ENCODE assay signal across 25 mouse cellular contexts in genomic region chr5:66492563-66492960, GRCm38 (mm10).
DNase-seq lines count a peak whose midpoint lies in the region; ATAC-seq lines count a peak whose summit lies in the region.
"Had no signal": no experiment of that assay in that cellular context is flagged by ENCODE, and none has a peak within 500 bp of the region (broad histone marks: within the 10 kb centered on the region; RNA-seq: fewer than 3 reads in every experiment).

No protein-coding gene starts in this region.

- peaks cover 14% of the 10 kb centered on the region for H3K4me1 ChIP-seq in forebrain, embryonic 13.5 days
- peaks cover 54% of the 10 kb centered on the region for H3K4me1 ChIP-seq in hindbrain, embryonic 13.5 days (replicated peaks)
- peaks cover 22% of the 10 kb centered on the region for H3K4me1 ChIP-seq in midbrain, embryonic 14.5 days (ENCODE audit: control insufficient read depth, insufficient read depth, low read length)

- WGBS in forebrain, embryonic 13.5 days, result 59% methylated on average over 4 of the region's 4 CpGs
- 64% methylated on average over 4 of the region's 4 CpGs for WGBS in hindbrain, embryonic 13.5 days
- 61% methylated on average over 4 of the region's 4 CpGs for WGBS in midbrain, embryonic 14.5 days

- no peaks in the 10 kb centered on the region for H3K36me3 ChIP-seq in forebrain, embryonic 13.5 days (ENCODE audit: poor library complexity, severe bottlenecking)
- H3K36me3 ChIP-seq in hindbrain, embryonic 13.5 days, result no peaks in the 10 kb centered on the region; the same call in 1 of the 2 replicates
- no peaks in the 10 kb centered on the region for H3K36me3 ChIP-seq in midbrain, embryonic 14.5 days (ENCODE audit: control insufficient read depth, insufficient read depth, low read length)
- H3K36me3 ChIP-seq: G1E; limb, embryonic 12.5 days; liver, embryonic 13.5 days had no signal

- no peak overlapping the region for H3K4me2 ChIP-seq in forebrain, embryonic 13.5 days
- H3K4me2 ChIP-seq in hindbrain, embryonic 13.5 days, result no peak overlapping the region
- no peak overlapping the region for H3K4me2 ChIP-seq in midbrain, embryonic 14.5 days (ENCODE audit: low read length)
- H3K4me2 ChIP-seq: heart, embryonic 11.5 days; limb, embryonic 12.5 days; liver, embryonic 13.5 days; lung, embryonic 14.5 days had no signal

- H3K4me3 ChIP-seq in forebrain, embryonic 13.5 days, result no peak overlapping the region
- H3K4me3 ChIP-seq in hindbrain, embryonic 13.5 days, result no peak overlapping the region
- no peak overlapping the region for H3K4me3 ChIP-seq in midbrain, embryonic 14.5 days (replicated peaks; ENCODE audit: low read depth, low read length)
- H3K4me3 ChIP-seq: limb, embryonic 12.5 days; liver, embryonic 13.5 days had no signal

- ATAC-seq in frontal cortex, adult (ENCODE audit: low TSS enrichment), result peak; percentile 64
- peak; percentile 64; the same call in 1 of the 2 replicates for ATAC-seq in forebrain, embryonic 13.5 days
- no peak for ATAC-seq in hindbrain, embryonic 13.5 days (ENCODE audit: low FRiP score)
- ATAC-seq in midbrain, embryonic 14.5 days (ENCODE audit: low FRiP score, low TSS enrichment), result no peak
- ATAC-seq: activated CD4-positive, CD25-positive, alpha-beta regulatory T cell, adult 4 months; inflammation-experienced regulatory T-cells, adult 6 months had no signal

- no peaks in the 10 kb centered on the region for H3K9me3 ChIP-seq in forebrain, embryonic 13.5 days (replicated peaks)
- H3K9me3 ChIP-seq in hindbrain, embryonic 13.5 days, result no peaks in the 10 kb centered on the region
- no peaks in the 10 kb centered on the region for H3K9me3 ChIP-seq in midbrain, embryonic 14.5 days (ENCODE audit: control insufficient read depth, low read length)
- H3K9me3 ChIP-seq: limb, embryonic 12.5 days; liver, embryonic 13.5 days had no signal

- 0 out of 2 replicates have a peak overlapping the region, but pooled peaks have one; percentile 4 for H3K9ac ChIP-seq in forebrain, embryonic 13.5 days
- H3K9ac ChIP-seq in hindbrain, embryonic 13.5 days, result no peak overlapping the region
- H3K9ac ChIP-seq in midbrain, embryonic 14.5 days (replicated peaks; ENCODE audit: low read length), result no peak overlapping the region
- H3K9ac ChIP-seq: limb, embryonic 12.5 days; liver, embryonic 13.5 days; lung, embryonic 14.5 days had no signal

- H3K27ac ChIP-seq in forebrain, embryonic 13.5 days, result peak overlapping the region; percentile 54
- H3K27ac ChIP-seq in hindbrain, embryonic 13.5 days, result peak overlapping the region; percentile 79
- H3K27ac ChIP-seq in midbrain, embryonic 14.5 days (replicated peaks; ENCODE audit: low read depth, low read length), result peak overlapping the region; percentile 56
- H3K27ac ChIP-seq: limb, embryonic 12.5 days; liver, embryonic 13.5 days; macrophage had no signal

- no peak for DNase-seq in frontal cortex, adult 2 months (ENCODE audit: extremely low spot score in 1 of 2, low spot score in 1 of 2)
- no peak for DNase-seq in midbrain, embryonic 14.5 days
- DNase-seq in layer of hippocampus, postnatal 36 days, result no peak
- no peak for DNase-seq in testis, postnatal 14 days (ENCODE audit: low spot score)
- DNase-seq in layer of hippocampus, postnatal 25 days (ENCODE audit: extremely low spot score in 1 of 2, low spot score in 1 of 2), result no peak
- DNase-seq: adrenal gland, postnatal 14 days; cerebellum, adult 11-12 months; cerebellum, postnatal 36 days; heart, postnatal 10 days; kidney, adult 9 months; kidney, postnatal 36 days; layer of hippocampus, adult 9-11 months; liver, embryonic 13.5 days; lung, embryonic 14.5 days; spleen, adult 18-20 months; thymus, adult 18-20 months had no signal

- no peaks in the 10 kb centered on the region for H3K27me3 ChIP-seq in forebrain, embryonic 13.5 days
- no peaks in the 10 kb centered on the region for H3K27me3 ChIP-seq in hindbrain, embryonic 13.5 days
- H3K27me3 ChIP-seq in midbrain, embryonic 14.5 days (ENCODE audit: control insufficient read depth, insufficient read depth, low read length), result no peaks in the 10 kb centered on the region
- H3K27me3 ChIP-seq: limb, embryonic 12.5 days; liver, embryonic 13.5 days had no signal

Comparison
In these comparisons a context has a peak if more than half of its experiments do, and no peak if none do; other contexts are left out.
1. ATAC-seq: peak in frontal cortex, adult (single experiment) and forebrain, embryonic 13.5 days (single experiment); none in hindbrain, embryonic 13.5 days (single experiment) and midbrain, embryonic 14.5 days (single experiment).
2. Peak in every context shown above with its lines, with median percentiles within 50 percentile points of each other: H3K27ac ChIP-seq.